Mouse (Mus musculus) MEL (cell line): ENCODE results near the gene Rragd. TPM values are rescaled to one million over a fixed set of nuclear protein-coding genes. Genes with fewer than 3 reads are reported as not detected.

Experiments used
- DNase-seq: peaks from one replicate; pipeline ENCODE4 v3.0.0; 2011; ENCODE audit warnings: low read depth, low spot score
- H3K27ac ChIP-seq: 2 replicates; pipeline ENCODE4 v1.5.1; 2012; ENCODE audit warnings: low read depth, mild to moderate bottlenecking, control low read depth, low read length, moderate library complexity; ENCODE audit not compliant: control insufficient read depth
- H3K27me3 ChIP-seq, 2 experiments: fragments of 150-350 bp in 1 of 2; sonication (generic) in 1 of 2; 2 replicates each; pipeline ENCODE4 v1.6.1; 2012; ENCODE audit warnings: low read length in 2 of 2, mild to moderate bottlenecking in 2 of 2, improper control_type of control experiment in 1 of 2, moderate library complexity in 1 of 2; ENCODE audit not compliant: insufficient read depth in 2 of 2, control insufficient read depth in 1 of 2
- H3K36me3 ChIP-seq, 2 experiments: 2 replicates each; pipeline ENCODE4 v1.6.1; 2012 to 2014; ENCODE audit warnings: low read length in 2 of 2, improper control_type of control experiment in 1 of 2, inconsistent platforms in 1 of 2, mild to moderate bottlenecking in 1 of 2; ENCODE audit not compliant: insufficient read depth in 2 of 2, control insufficient read depth in 1 of 2
- H3K4me1 ChIP-seq, 2 experiments: fragments of 150-350 bp in 1 of 2; sonication (generic) in 1 of 2; 2 replicates each; pipeline ENCODE4 v1.6.1; 2012; ENCODE audit warnings: low read length in 2 of 2, improper control_type of control experiment in 1 of 2, mild to moderate bottlenecking in 1 of 2; ENCODE audit not compliant: insufficient read depth in 2 of 2, control insufficient read depth in 1 of 2
- H3K4me3 ChIP-seq, 2 experiments: fragments of 150-350 bp in 1 of 2; sonication (generic) in 1 of 2; 2 replicates each; pipeline ENCODE4 v1.5.1; 2012; ENCODE audit warnings: low read depth in 2 of 2, low read length in 2 of 2, mild to moderate bottlenecking in 2 of 2, moderate library complexity in 2 of 2, control low read depth in 1 of 2, improper control_type of control experiment in 1 of 2; ENCODE audit not compliant: control insufficient read depth in 1 of 2, insufficient read depth in 1 of 2
- H3K79me2 ChIP-seq: 2 replicates; pipeline ENCODE4 v1.6.1; 2012; ENCODE audit warnings: mild to moderate bottlenecking, low read length, moderate library complexity; ENCODE audit not compliant: control insufficient read depth, poor library complexity, insufficient read depth
- H3K9ac ChIP-seq: 2 replicates; pipeline ENCODE4 v1.6.1; 2012; ENCODE audit warnings: low read depth, mild to moderate bottlenecking, control low read depth, low read length, moderate library complexity; ENCODE audit not compliant: control insufficient read depth, poor library complexity, severe bottlenecking
- H3K9me3 ChIP-seq: fragments of 150-350 bp; sonication (generic); replicated peaks from 2 replicates; pipeline ENCODE4 v1.6.1; 2012; ENCODE audit warnings: mild to moderate bottlenecking, low read length, improper control_type of control experiment, moderate library complexity; ENCODE audit not compliant: insufficient read depth
- BHLHE40 ChIP-seq: IDR thresholded peaks from 2 replicates; pipeline ENCODE4 v1.6.1; 2012; ENCODE audit warnings: low read depth, mild to moderate bottlenecking, inconsistent platforms, low read length, improper control_type of control experiment, borderline replicate concordance
- CHD2 ChIP-seq: IDR thresholded peaks from 2 replicates; pipeline ENCODE4 v1.6.1; 2011; ENCODE audit warnings: low read length, improper control_type of control experiment
- CTCF ChIP-seq, 3 experiments: IDR thresholded peaks in 2 of 3; conservative IDR thresholded peaks in 1 of 3; 2 replicates each; pipeline ENCODE4 v1.5.1; 2011 to 2012; ENCODE audit warnings: low read length in 3 of 3, low read depth in 2 of 3, mild to moderate bottlenecking in 2 of 3, improper control_type of control experiment in 1 of 3, inconsistent platforms in 1 of 3, mixed read lengths in 1 of 3, moderate library complexity in 1 of 3; ENCODE audit not compliant: control insufficient read depth in 1 of 3, insufficient read depth in 1 of 3, poor library complexity in 1 of 3, severe bottlenecking in 1 of 3
- ELF1 ChIP-seq: IDR thresholded peaks from 2 replicates; pipeline ENCODE4 v1.6.1; 2014; ENCODE audit warnings: low read depth, mild to moderate bottlenecking, inconsistent platforms, low read length, improper control_type of control experiment, moderate library complexity
- EP300 ChIP-seq, 2 experiments: IDR thresholded peaks; 2 replicates each; pipeline ENCODE4 v1.6.1; 2011; ENCODE audit warnings: improper control_type of control experiment in 2 of 2, low read length in 2 of 2, low read depth in 1 of 2, mild to moderate bottlenecking in 1 of 2
- GABPA ChIP-seq: IDR thresholded peaks from 2 replicates; pipeline ENCODE4 v1.6.1; 2012; ENCODE audit warnings: low read depth, mild to moderate bottlenecking, inconsistent platforms, low read length, improper control_type of control experiment, moderate library complexity
- GATA1 ChIP-seq: IDR thresholded peaks from 2 replicates; pipeline ENCODE4 v1.6.1; 2011; ENCODE audit warnings: low read depth, low read length, improper control_type of control experiment
- JUND ChIP-seq: IDR thresholded peaks from 2 replicates; pipeline ENCODE4 v1.6.1; 2011; ENCODE audit warnings: low read depth, mild to moderate bottlenecking, improper control_type of control experiment, low read length
- MAFK ChIP-seq: IDR thresholded peaks from 2 replicates; pipeline ENCODE4 v1.6.1; 2011; ENCODE audit warnings: low read depth, mild to moderate bottlenecking, low read length, improper control_type of control experiment, borderline replicate concordance
- MEF2A ChIP-seq: IDR thresholded peaks from 2 replicates; pipeline ENCODE4 v1.6.1; 2014; ENCODE audit warnings: low read depth, mild to moderate bottlenecking, inconsistent platforms, low read length, improper control_type of control experiment; ENCODE audit not compliant: poor library complexity, insufficient replicate concordance, severe bottlenecking; ENCODE audit errors: extremely low read depth
- NRF1 ChIP-seq: IDR thresholded peaks from 2 replicates; pipeline ENCODE4 v1.6.1; 2014; ENCODE audit warnings: low read depth, mild to moderate bottlenecking, inconsistent platforms, low read length, improper control_type of control experiment, moderate library complexity; ENCODE audit not compliant: poor library complexity, insufficient read depth, severe bottlenecking
- POLR2A ChIP-seq, 2 experiments: IDR thresholded peaks; 2 replicates each; pipeline ENCODE4 v1.6.1; 2011 to 2012; ENCODE audit warnings: low read length in 2 of 2, mild to moderate bottlenecking in 2 of 2, control low read depth in 1 of 2, improper control_type of control experiment in 1 of 2, low read depth in 1 of 2, moderate library complexity in 1 of 2; ENCODE audit not compliant: control insufficient read depth in 1 of 2, insufficient read depth in 1 of 2, poor library complexity in 1 of 2
- RCOR1 ChIP-seq: IDR thresholded peaks from 2 replicates; pipeline ENCODE4 v1.6.1; 2012; ENCODE audit warnings: low read depth, mild to moderate bottlenecking, inconsistent platforms, low read length, improper control_type of control experiment
- SIN3A ChIP-seq: IDR thresholded peaks from 2 replicates; pipeline ENCODE4 v1.6.1; 2012; ENCODE audit warnings: low read length, improper control_type of control experiment, inconsistent platforms
- TAL1 ChIP-seq: IDR thresholded peaks from 2 replicates; pipeline ENCODE4 v1.6.1; 2012; ENCODE audit warnings: mild to moderate bottlenecking, inconsistent platforms, low read length, moderate library complexity, mixed read lengths
- TBP ChIP-seq: IDR thresholded peaks from 2 replicates; pipeline ENCODE4 v1.8.0; 2011; ENCODE audit warnings: low read depth, low read length, improper control_type of control experiment
- ZMIZ1 ChIP-seq: IDR thresholded peaks from 2 replicates; pipeline ENCODE4 v1.6.1; 2012; ENCODE audit warnings: low read depth, mild to moderate bottlenecking, inconsistent platforms, low read length, improper control_type of control experiment, moderate library complexity
- polyA plus RNA-seq, 2 experiments: library from polyadenylated mRNA; stranded (reverse) in 1 of 2; unstranded in 1 of 2; fragments of >175 nt in 1 of 2; fragments of >200 nt in 1 of 2; gene quantifications; 2 replicates each; pipeline versions ENCODE4 v1.2.1 to v1.2.4; 2012; ENCODE audit warnings: low replicate concordance in 2 of 2, low read depth in 1 of 2; ENCODE audit not compliant: insufficient read length in 2 of 2, insufficient read depth in 1 of 2, missing spikeins in 1 of 2
- total RNA-seq: library from RNA; depleted of rRNA; stranded (reverse); fragments of 300-350 nt; gene quantifications from 2 replicates; pipeline ENCODE4 v1.2.3, GENCODE M21; 2012

The Rragd gene
- total and polyA plus RNA-seq, 3 experiments, result not detected

DNA sequence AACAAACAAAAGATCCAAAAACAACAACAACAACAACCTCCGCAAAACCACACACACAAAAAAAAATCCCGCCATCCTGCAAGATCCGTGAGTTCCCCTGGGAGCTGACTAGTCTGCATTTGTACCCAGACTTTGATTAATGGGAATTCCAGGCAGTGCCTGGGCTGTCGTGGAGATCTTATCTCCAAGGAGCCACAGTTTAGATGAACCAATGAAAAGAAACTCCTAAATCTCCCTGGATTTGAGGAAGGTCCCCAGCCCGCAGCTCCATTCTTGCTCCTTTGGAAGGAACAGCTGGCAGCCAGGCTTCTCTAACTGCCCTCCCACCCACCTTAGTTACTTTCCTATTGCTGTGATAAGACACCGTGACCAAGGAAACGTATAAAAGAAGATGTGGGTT, 30.2 kb upstream of the Rragd start:
- Histone ChIP-seq H3K9me3 (no peaks in the 10 kb centered on the region), H3K9ac (no peak overlapping the region), H3K27me3 (no peaks in the 10 kb centered on the region; a peak in 1 of 4 replicates), H3K36me3 (no peaks in the 10 kb centered on the region), H3K27ac (no peak overlapping the region), H3K4me1 (no peaks in the 10 kb centered on the region), H3K4me3 (no peak overlapping the region), H3K79me2 (no peaks in the 10 kb centered on the region)
- no peak for TF ChIP-seq MEF2A
- TF ChIP-seq CHD2, result no peak
- TF ChIP-seq TAL1, result no peak
- TF ChIP-seq POLR2A (IDR thresholded peaks at IDR 0.05; ENCODE audit: control insufficient read depth in 1 of 2, insufficient read depth in 1 of 2, low read depth in 1 of 2, low read length in 2 of 2, poor library complexity in 1 of 2), result no peak
- TF ChIP-seq GATA1, result no peak
- no peak for TF ChIP-seq TBP
- no peak for TF ChIP-seq GABPA
- no peak for TF ChIP-seq JUND
- no peak for TF ChIP-seq RCOR1
- TF ChIP-seq SIN3A, result no peak
- TF ChIP-seq ELF1, result no peak
- no peak for TF ChIP-seq EP300 (IDR thresholded peaks at IDR 0.05; ENCODE audit: low read depth in 1 of 2, low read length in 2 of 2)
- DNase-seq, result no peak

DNA sequence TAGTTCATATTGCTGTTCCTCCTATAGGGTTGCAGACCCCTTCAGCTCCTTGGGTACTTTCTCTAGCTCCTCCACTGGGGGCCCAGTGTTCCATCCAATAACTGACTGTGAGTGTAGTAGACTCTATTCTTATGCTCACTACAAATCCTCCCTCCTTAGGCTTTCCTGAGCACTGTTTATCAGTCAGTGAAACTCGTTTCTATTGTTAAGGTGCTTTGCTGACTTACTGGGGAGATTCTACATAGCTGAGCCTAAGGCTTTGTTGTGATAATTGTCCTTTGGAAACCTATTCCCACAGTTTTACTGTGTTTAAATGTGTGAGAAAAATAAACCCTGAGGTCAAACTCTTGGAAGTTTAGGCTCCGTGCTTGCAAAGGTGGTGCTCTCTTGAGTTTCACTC, 26.4 kb upstream of the Rragd start:
- Histone ChIP-seq H3K36me3 (no peaks in the 10 kb centered on the region), H3K9me3 (no peaks in the 10 kb centered on the region), H3K79me2 (no peaks in the 10 kb centered on the region), H3K4me3 (no peak overlapping the region), H3K4me1 (no peaks in the 10 kb centered on the region), H3K27ac (no peak overlapping the region), H3K9ac (no peak overlapping the region), H3K27me3 (no peaks in the 10 kb centered on the region; a peak in 1 of 4 replicates)
- TF ChIP-seq BHLHE40 (no peak), ELF1 (no peak), CTCF (IDR thresholded peaks at IDR 0.05 in 2 of 3, conservative IDR thresholded peaks at IDR 0.05 in 1 of 3; ENCODE audit: control insufficient read depth in 1 of 3, insufficient read depth in 1 of 3, low read depth in 2 of 3, low read length in 3 of 3, poor library complexity in 1 of 3, severe bottlenecking in 1 of 3) (no peak), MAFK (no peak), GABPA (no peak), NRF1 (no peak), ZMIZ1 (no peak)
- DNase-seq, result no peak
